Mouse (Mus musculus): Measurements from ENCODE around the gene Ctrc. TPM values are rescaled to one million over a fixed set of nuclear protein-coding genes. Genes with fewer than 3 reads are reported as not detected.

Gene Ctrc
- 0.14 TPM in 1 of 2 replicates, not detected in the other for polyA plus RNA-seq (2012; rRNA removed; ENCODE audit: low replicate concordance)

DNA sequence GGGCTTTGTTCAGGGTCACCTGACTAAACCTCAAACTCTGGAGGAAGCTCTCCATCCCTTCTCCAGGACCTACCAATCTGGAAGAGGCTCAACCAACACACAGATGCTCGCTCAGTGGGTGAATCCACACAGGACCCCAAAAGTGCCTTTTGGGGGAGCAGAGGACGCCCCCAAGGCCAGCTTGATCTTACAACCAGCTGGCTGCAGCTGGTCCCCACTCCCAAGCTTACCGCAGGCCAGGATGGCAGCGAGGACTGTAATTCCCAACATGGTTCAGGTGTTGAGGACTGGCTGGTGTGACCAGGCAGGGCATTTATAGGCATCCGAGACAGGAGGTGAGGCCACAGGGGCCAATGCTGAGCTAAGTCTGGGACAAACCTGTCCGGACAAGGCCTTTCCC lies at the start of gene Ctrc:
TSS of gene Ctrc (minus strand) at position 361 of the 400 bp plus-strand sequence.

GRCm38 (mm10) chr4:141874601-141875460 lies 28.7 kb upstream of the Ctrc start, which contains the start of gene Efhd2:
TSS of gene Efhd2 (minus strand) at chr4:141874920.

GRCm38 (mm10) chr4:141826060-141826459 lies 20.1 kb downstream of the Ctrc start, which contains the start of gene Cela2a:
TSS of gene Cela2a (minus strand) at chr4:141826160.

GRCm38 (mm10) chr4:141793282-141794151 lies 52.6 kb downstream of the Ctrc start, which contains the start of gene Casp9:
TSS of gene Casp9 (plus strand) at chr4:141793612.

DNA sequence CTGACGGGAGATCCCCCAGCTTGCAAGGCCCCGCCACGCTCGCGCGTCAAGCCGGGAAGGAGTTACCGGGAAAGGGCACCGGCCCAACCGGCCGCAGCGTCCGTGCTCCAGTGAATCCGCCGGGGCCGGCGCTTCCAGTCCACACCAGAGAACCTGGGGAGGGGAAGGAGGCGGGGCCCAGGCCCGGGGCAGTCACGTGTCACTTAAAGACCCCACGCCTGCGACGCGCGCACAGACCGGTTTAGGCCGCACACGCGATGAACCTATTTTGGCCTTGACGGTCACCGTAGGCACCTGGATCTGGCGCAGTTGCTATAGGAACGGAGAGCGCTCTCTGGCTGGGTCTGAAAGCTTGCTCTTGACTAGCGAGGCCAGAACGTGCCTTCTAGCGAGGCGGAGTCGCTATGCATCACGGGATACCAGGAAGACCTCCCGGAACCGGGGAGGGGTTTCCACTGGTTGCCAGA lies 55.6 kb downstream of the Ctrc start, which contains the start of gene Dnajc16:
TSS of gene Dnajc16 (minus strand) at position 408 of the 467 bp plus-strand sequence.

Other genes starting within 250 kb of the Ctrc start
- 20.7 and 65.4 TPM in 2 replicates for gene Fblim1, start 240.3 kb downstream of the Ctrc start, polyA plus RNA-seq (2012; rRNA removed; ENCODE audit: low replicate concordance)
- 0.46 and 0.86 TPM in 2 replicates for gene Tmem82, start 227.7 kb downstream of the Ctrc start, polyA plus RNA-seq (2012; rRNA removed; ENCODE audit: low replicate concordance)
- 1.8 and 3.0 TPM in 2 replicates for gene Slc25a34, start 222.5 kb downstream of the Ctrc start, polyA plus RNA-seq (2012; rRNA removed; ENCODE audit: low replicate concordance)
- gene Plekhm2, start 181.5 kb downstream of the Ctrc start, polyA plus RNA-seq (2012; rRNA removed; ENCODE audit: low replicate concordance): 41.7 and 65.7 TPM in 2 replicates
- gene Rsc1a1, start 160.8 kb downstream of the Ctrc start, polyA plus RNA-seq (2012; rRNA removed; ENCODE audit: low replicate concordance): 13.4 and 16.3 TPM in 2 replicates
- gene Ddi2, start 122.9 kb downstream of the Ctrc start, polyA plus RNA-seq (2012; rRNA removed; ENCODE audit: low replicate concordance): 10.9 and 18.8 TPM in 2 replicates
- gene Agmat, start 99.7 kb downstream of the Ctrc start, polyA plus RNA-seq (2012; rRNA removed; ENCODE audit: low replicate concordance): 0.19 TPM in 1 of 2 replicates, not detected in the other
- 11.2 and 13.9 TPM in 2 replicates for gene Dnajc16, start 55.4 kb downstream of the Ctrc start, polyA plus RNA-seq (2012; rRNA removed; ENCODE audit: low replicate concordance)
- 21.5 and 24.8 TPM in 2 replicates for gene Casp9, start 52.7 kb downstream of the Ctrc start, polyA plus RNA-seq (2012; rRNA removed; ENCODE audit: low replicate concordance)
- 0.86 and 2.0 TPM in 2 replicates for gene Cela2a, start 20.2 kb downstream of the Ctrc start, polyA plus RNA-seq (2012; rRNA removed; ENCODE audit: low replicate concordance)
- gene Efhd2, start 28.6 kb upstream of the Ctrc start, polyA plus RNA-seq (2012; rRNA removed; ENCODE audit: low replicate concordance): 47.2 and 70.3 TPM in 2 replicates
- 0.19 TPM in 1 of 2 replicates, not detected in the other for gene Fhad1, start 168.7 kb upstream of the Ctrc start, polyA plus RNA-seq (2012; rRNA removed; ENCODE audit: low replicate concordance)
- gene Tmem51, start 237.9 kb upstream of the Ctrc start, polyA plus RNA-seq (2012; rRNA removed; ENCODE audit: low replicate concordance): 5.6 and 13.7 TPM in 2 replicates